Mouse (Mus musculus) forebrain, embryonic 11.5 days (tissue): Measurements from ENCODE around the gene Plau. TPM values are rescaled to one million over a fixed set of nuclear protein-coding genes. Genes with fewer than 3 reads are reported as not detected.

Experiments
- ATAC-seq: fragments of 200-750 bp; cut with Nextera tagmentation; replicated peaks from 2 replicates; pipeline ENCODE4 v1.8.0; 2017; ENCODE audit warnings: moderate TSS enrichment; ENCODE audit not compliant: low FRiP score
- DNase-seq: peaks from one replicate; pipeline ENCODE4 v3.0.0-alpha.2; 2017; ENCODE audit warnings: low spot score
- H3K27ac ChIP-seq: fragments of 300-500 bp; sonication (generic); 2 replicates; pipeline ENCODE4 v1.5.1; 2014; ENCODE audit warnings: low read depth, low read length
- H3K27me3 ChIP-seq: fragments of 300-500 bp; sonication (generic); 2 replicates; pipeline ENCODE4 v1.6.1; 2014; ENCODE audit warnings: mild to moderate bottlenecking, low read length, mixed read lengths; ENCODE audit not compliant: control insufficient read depth, insufficient read depth
- H3K36me3 ChIP-seq: fragments of 300-500 bp; sonication (generic); 2 replicates; pipeline ENCODE4 v1.6.1; 2014; ENCODE audit warnings: mild to moderate bottlenecking, low read length, moderate library complexity, mixed read lengths; ENCODE audit not compliant: control insufficient read depth, insufficient read depth
- H3K4me1 ChIP-seq: fragments of 300-500 bp; sonication (generic); replicated peaks from 2 replicates; pipeline ENCODE4 v1.6.1; 2014; ENCODE audit warnings: low read length, mixed read lengths; ENCODE audit not compliant: control insufficient read depth, insufficient read depth
- H3K4me2 ChIP-seq: fragments of 300-500 bp; sonication (generic); 2 replicates; pipeline ENCODE4 v1.6.1; 2014; ENCODE audit warnings: low read depth, mild to moderate bottlenecking, low read length, moderate library complexity, mixed read lengths; ENCODE audit not compliant: severe bottlenecking
- H3K4me3 ChIP-seq: fragments of 300-500 bp; sonication (generic); 2 replicates; pipeline ENCODE4 v1.5.1; 2014; ENCODE audit warnings: low read depth, low read length
- H3K9ac ChIP-seq: fragments of 300-500 bp; sonication (generic); 2 replicates; pipeline ENCODE4 v1.6.1; 2014; ENCODE audit warnings: low read length
- H3K9me3 ChIP-seq: fragments of 300-500 bp; sonication (generic); 2 replicates; pipeline ENCODE4 v1.6.1; 2016; ENCODE audit warnings: low read length, mixed read lengths; ENCODE audit not compliant: control insufficient read depth
- WGBS: fragments of 180-500 bp; shearing (Covaris S2); extraction: QIAGEN DNeasy Blood & Tissue Kit; methylation state at CpG from one replicate; pipeline ENCODE4 v1.1.7; 2014; 5-methylcytosine and 5-hydroxymethylcytosine counted together
- polyA plus RNA-seq: library from polyadenylated mRNA; unstranded; fragments of >200 nt; fragmentation: Nextera tagmentation; extraction: Ambion mirVana; gene quantifications from 2 replicates; pipeline ENCODE4 v1.2.1, GENCODE M21; 2014

Gene Plau
- polyA plus RNA-seq, 1 experiment from 2014 or later, result 0.31 TPM

DNA sequence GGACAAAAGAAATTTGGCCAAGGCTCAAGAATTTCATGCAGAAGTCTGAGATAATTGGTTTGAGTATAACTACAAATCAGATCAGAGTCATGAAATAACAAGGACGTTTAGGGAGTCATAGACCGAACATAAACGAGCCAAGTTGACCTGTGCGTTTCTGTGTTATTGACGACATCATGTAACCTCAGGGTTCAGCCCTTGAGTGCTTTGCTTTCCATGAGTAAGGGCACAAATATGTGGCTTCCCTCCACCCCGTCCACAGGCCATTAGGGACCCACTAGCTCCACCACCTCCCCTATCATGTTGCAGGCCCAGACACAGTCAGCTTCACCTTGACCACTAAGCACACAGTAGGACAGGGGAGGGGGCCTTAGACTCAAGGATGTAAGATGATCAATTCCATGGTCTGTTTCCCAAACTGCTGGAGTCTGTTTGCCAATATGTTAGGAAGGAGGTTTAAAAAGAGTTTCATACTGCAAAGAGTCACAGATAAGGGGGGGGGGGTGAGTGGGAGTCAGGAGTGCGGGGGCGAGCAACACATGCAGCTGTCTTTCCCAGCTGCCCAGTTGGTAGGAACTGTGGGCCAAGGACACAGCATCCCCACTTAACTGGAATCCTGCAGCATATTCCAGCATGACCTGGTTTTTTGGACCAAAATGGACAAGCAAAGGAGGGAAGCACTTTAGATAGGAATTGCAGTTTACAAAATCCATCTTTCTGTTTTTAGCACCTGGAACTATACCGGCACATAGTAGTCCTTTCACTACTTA is 5.1 kb upstream of the Plau start:
- WGBS, result 86% methylated on average over 9 of the region's 9 CpGs
- ATAC-seq (no peak), DNase-seq (no peak)
- no peak overlapping the region for H3K4me2 ChIP-seq
- H3K27ac ChIP-seq, result no peak overlapping the region
- H3K9ac ChIP-seq, result no peak overlapping the region
- H3K27me3 ChIP-seq, result no peaks in the 10 kb centered on the region
- H3K4me3 ChIP-seq, result no peak overlapping the region
- no peaks in the 10 kb centered on the region for H3K4me1 ChIP-seq
- no peaks in the 10 kb centered on the region for H3K36me3 ChIP-seq
- H3K9me3 ChIP-seq, result no peaks in the 10 kb centered on the region

DNA sequence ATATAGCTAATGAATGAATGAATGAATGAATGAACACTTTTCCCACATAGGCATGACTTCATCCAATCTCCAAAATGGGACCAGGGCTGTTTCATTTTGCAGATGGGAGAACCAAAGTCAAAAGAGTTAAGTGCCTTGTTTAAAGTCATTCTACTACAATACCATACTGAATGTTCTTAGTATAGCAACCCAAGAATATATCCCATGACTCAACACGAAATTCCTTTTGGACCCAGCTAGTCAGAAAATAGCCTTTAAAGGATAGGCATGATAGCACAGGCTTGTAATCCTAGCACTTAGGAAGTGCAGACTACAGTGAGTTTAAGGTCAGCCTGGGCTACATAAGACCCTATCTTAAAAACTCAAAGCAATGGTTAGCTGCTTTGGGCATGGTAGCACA is 4.5 kb upstream of the Plau start:
- H3K4me1 ChIP-seq, result 0 out of 2 replicates have a peak, but pooled peaks cover 3% of the 10 kb centered on the region
- ATAC-seq (no peak), DNase-seq (no peak)
- no peaks in the 10 kb centered on the region for H3K36me3 ChIP-seq
- H3K27me3 ChIP-seq, result no peaks in the 10 kb centered on the region
- H3K9ac ChIP-seq, result no peak overlapping the region
- no peaks in the 10 kb centered on the region for H3K9me3 ChIP-seq
- H3K4me2 ChIP-seq, result no peak overlapping the region
- no peak overlapping the region for H3K4me3 ChIP-seq
- 76% methylated on average over 1 of the region's 1 CpGs for WGBS
- no peak overlapping the region for H3K27ac ChIP-seq

DNA sequence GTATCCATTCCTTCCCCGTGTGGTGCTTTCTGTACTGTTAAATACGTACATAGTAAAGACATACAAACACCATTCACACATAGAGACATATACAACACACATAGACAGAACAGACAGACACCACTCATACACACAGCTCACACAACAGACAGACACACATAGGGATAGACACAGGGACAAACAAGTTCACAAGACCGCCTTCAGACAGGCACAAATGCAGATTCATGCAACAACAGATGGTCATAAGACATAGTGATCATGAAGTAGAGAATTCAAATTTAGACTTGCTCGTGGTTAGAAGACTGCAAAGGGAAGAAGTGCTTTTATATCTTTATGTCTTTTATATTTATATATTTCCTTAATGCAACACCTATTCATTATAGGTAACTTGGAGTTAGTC is 2.9 kb upstream of the Plau start:
- Histone ChIP-seq H3K9ac (no peak overlapping the region), H3K4me2 (no peak overlapping the region), H3K9me3 (no peaks in the 10 kb centered on the region), H3K4me1 (0 out of 2 replicates have a peak, but pooled peaks cover 3% of the 10 kb centered on the region), H3K27me3 (no peaks in the 10 kb centered on the region), H3K4me3 (no peak overlapping the region), H3K27ac (no peak overlapping the region), H3K36me3 (no peaks in the 10 kb centered on the region)
- WGBS, result 88% methylated on average over 4 of the region's 4 CpGs
- DNase-seq, result no peak
- ATAC-seq, result no peak

DNA sequence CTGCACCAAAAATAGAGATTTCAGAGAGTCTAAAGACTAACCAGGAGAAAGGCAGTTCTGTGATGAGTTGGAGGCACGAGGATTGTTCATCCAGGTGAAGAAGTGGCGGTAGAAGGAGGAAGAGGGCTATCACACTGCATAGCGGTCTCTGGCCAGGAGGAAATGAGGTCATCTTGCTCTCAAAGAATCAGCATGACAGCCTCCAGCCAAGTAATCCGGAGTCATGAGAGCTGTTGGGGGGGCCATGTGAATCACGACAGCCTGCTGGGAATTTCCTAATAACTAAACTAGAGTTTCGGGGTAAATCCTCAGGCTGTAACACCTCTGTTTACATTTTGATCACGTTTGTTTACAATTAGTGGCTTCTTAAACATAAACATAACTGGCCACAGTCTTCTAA is 2.3 kb upstream of the Plau start:
- H3K4me2 ChIP-seq, result no peak overlapping the region
- WGBS, result 72% methylated on average over 7 of the region's 7 CpGs

DNA sequence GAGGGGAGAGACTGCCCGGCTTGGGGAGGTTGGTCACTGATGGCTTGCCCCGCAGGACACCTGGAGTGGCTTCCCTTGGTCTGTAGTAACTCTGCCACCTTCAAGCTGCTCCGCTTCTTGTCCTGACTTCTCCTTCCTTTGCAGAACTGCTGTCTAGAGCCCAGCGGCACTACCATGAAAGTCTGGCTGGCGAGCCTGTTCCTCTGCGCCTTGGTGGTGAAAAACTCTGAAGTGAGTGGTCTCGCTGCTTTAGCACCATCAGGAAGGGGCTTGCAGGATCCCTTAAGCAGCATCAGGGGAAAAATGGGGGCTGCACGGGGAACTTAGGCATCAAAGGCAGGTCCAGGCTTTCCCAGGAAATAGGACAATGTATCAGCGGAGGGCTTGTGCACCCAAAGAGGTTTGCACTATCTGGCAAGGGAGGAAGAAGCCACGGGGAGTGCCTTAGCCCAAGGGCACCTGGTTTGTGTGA is 481 bp downstream of the Plau start:
- WGBS, result 3% methylated on average over 10 of the region's 10 CpGs

More for the DNA sequence above, 2.3 kb upstream of the Plau start:
- ATAC-seq (no peak), DNase-seq (no peak)
- H3K36me3 ChIP-seq, result no peaks in the 10 kb centered on the region
- H3K9me3 ChIP-seq, result no peaks in the 10 kb centered on the region
- no peak overlapping the region for H3K27ac ChIP-seq
- H3K9ac ChIP-seq, result no peak overlapping the region
- H3K4me3 ChIP-seq, result no peak overlapping the region
- H3K4me1 ChIP-seq, result 0 out of 2 replicates have a peak, but pooled peaks cover 3% of the 10 kb centered on the region
- H3K27me3 ChIP-seq, result no peaks in the 10 kb centered on the region

DNA sequence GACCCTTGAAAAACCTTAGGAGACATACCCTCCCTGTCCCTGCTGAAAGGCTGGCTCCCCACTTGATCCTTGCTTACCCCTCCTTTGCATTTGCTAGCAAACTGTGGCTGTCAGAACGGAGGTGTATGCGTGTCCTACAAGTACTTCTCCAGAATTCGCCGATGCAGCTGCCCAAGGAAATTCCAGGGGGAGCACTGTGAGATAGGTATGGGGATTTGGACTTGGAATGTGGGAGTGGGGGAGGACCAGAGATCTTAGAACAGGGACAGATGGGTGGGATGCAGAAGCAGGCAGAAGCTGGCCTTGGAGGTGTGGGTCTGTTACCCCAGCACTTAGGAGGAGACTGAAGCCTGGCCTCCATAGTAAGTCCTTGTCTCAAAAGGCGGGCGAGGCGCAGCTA is 1.2 kb downstream of the Plau start:
- ATAC-seq, result no peak
- H3K9me3 ChIP-seq, result no peaks in the 10 kb centered on the region
- DNase-seq, result no peak
- 74% methylated on average over 7 of the region's 7 CpGs for WGBS
- no peak overlapping the region for H3K9ac ChIP-seq
- H3K27ac ChIP-seq, result no peak overlapping the region
- H3K4me1 ChIP-seq, result 0 out of 2 replicates have a peak, but pooled peaks cover 3% of the 10 kb centered on the region
- H3K27me3 ChIP-seq, result no peaks in the 10 kb centered on the region
- no peak overlapping the region for H3K4me2 ChIP-seq
- no peak overlapping the region for H3K4me3 ChIP-seq
- H3K36me3 ChIP-seq, result no peaks in the 10 kb centered on the region

More for the DNA sequence above, 481 bp downstream of the Plau start:
- H3K27me3 ChIP-seq, result no peaks in the 10 kb centered on the region
- 0 out of 2 replicates have a peak, but pooled peaks cover 3% of the 10 kb centered on the region for H3K4me1 ChIP-seq
- peak overlapping the region; percentile 87 for H3K4me2 ChIP-seq
- peak overlapping the region; percentile 46 for H3K4me3 ChIP-seq
- no peaks in the 10 kb centered on the region for H3K9me3 ChIP-seq
- H3K36me3 ChIP-seq, result no peaks in the 10 kb centered on the region
- ATAC-seq, result no peak
- H3K27ac ChIP-seq, result no peak overlapping the region
- peak overlapping the region; percentile 72 for H3K9ac ChIP-seq
- no peak for DNase-seq

DNA sequence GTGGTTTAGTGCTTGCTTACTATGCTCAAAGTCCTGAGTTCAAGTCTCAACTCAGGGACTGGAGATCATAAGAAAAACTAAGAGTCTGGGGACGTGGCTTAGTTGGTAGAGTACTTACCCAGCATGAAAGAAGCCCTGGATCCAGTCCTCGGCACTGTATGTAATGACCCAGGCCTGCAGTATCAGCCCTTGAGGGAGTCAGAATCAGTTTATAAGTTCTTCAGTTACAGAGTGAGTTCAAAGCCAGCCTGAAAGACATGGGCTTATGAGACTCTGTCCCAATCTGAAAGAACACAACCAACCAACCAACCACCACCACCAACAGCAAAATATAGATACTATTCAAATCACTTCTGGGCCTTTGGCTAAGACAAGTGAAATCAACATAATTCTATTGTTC is 5.1 kb downstream of the Plau start:
- Histone ChIP-seq H3K27ac (no peak overlapping the region), H3K27me3 (no peaks in the 10 kb centered on the region), H3K4me3 (no peak overlapping the region), H3K4me1 (0 out of 2 replicates have a peak, but pooled peaks cover 3% of the 10 kb centered on the region), H3K4me2 (no peak overlapping the region), H3K36me3 (no peaks in the 10 kb centered on the region), H3K9ac (no peak overlapping the region), H3K9me3 (no peaks in the 10 kb centered on the region)
- ATAC-seq, result no peak
- no peak for DNase-seq
- 93% methylated on average over 2 of the region's 2 CpGs for WGBS

DNA sequence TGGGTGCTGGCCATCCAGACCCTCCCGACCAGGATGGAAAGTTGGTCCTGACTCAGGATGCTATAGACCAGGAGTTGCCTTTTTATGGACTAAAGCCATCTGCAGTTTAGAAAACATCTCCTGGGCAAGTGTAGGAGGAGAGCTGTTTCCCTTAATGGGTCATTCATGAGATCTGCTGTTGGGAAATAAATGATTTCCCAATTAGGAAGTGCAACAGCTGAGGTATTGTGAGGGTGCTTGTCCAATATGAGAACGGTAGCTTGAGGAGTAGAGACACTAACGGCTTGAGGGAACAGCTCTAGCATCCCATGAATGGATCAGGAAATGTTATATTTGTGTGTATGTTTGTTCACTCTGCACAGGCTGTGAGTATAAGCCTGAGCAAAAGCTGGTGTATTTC is 6.2 kb downstream of the Plau start:
- Histone ChIP-seq H3K27me3 (no peaks in the 10 kb centered on the region), H3K9ac (no peak overlapping the region), H3K27ac (no peak overlapping the region), H3K4me2 (no peak overlapping the region), H3K4me1 (no peaks in the 10 kb centered on the region), H3K36me3 (no peaks in the 10 kb centered on the region), H3K9me3 (no peaks in the 10 kb centered on the region), H3K4me3 (no peak overlapping the region)
- ATAC-seq (no peak), DNase-seq (no peak)
- 81% methylated on average over 3 of the region's 3 CpGs for WGBS

DNA sequence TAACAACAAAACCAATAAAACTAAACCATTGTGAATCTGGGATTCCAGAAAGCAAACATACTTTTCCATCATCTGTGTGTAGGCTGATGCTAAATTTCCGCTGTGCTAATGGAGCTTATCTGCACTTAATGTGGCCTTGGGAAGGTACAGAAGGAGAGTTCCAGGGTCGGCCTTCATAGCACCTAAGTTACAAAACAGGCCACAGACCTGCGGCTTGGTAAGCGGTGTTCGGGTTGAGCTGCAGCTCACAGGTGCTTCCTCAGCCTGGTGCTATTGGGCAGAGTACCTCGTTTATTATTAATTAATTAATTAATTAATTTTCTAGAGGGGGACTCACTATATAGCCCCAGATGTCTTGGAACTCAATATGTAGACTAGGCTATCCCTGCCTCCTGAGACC is 7.7 kb downstream of the Plau start:
- H3K36me3 ChIP-seq, result no peaks in the 10 kb centered on the region

More for the DNA sequence above, 7.7 kb downstream of the Plau start:
- Histone ChIP-seq H3K27ac (no peak overlapping the region), H3K4me3 (no peak overlapping the region), H3K4me2 (no peak overlapping the region), H3K9me3 (no peaks in the 10 kb centered on the region), H3K9ac (no peak overlapping the region), H3K27me3 (no peaks in the 10 kb centered on the region), H3K4me1 (no peaks in the 10 kb centered on the region)
- ATAC-seq, result no peak
- 94% methylated on average over 6 of the region's 6 CpGs for WGBS
- DNase-seq, result no peak
